Comparison of ENCODE assay signal across 8 mouse cellular contexts in the genomic region with DNA sequence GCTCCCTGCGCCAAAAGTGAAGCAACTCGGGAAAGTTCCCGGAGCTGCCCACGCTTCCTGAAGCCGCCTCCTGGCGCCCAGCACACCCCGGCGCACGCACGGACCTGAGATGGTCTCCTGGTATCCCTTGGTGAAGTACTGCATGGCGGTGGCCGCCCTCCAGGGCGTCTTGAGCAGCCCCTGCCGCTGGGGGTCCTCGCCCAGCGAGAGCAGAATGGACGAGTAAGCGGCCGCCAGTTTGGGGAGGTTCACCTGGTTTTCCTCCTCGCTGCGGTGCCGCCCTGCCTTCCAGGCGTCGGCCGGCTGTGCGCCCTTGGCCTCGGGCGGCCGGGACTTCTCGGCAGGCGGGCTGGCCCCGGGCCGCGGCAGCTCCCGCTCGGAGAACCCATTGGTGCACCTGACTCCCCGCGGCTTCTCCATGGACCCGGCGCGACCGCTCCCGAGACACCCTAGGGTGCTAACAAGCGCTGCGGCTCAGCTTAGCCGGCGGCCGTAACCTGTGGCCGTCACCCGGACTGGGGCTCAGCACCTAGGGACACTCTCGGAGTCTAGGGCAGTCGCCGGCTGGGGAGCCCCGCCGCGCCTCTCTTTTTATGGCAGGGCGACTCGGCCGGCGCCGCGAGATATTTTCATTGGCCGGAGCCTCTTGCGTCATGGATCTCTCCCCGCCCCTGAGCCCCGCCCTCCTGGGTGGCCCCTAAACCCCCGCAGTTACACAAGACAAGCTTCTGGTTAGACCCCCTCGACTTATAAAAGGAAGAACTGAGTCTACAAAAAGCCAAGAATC. TPM values are rescaled to one million over a fixed set of nuclear protein-coding genes. Genes with fewer than 3 reads are reported as not detected.
DNase-seq lines count a peak whose midpoint lies in the region; ATAC-seq and TF ChIP-seq lines count a peak whose summit lies in the region.

A gene (minus strand): TSS at position 566 of the 787 bp plus-strand sequence.

- peak; percentile 72 for DNase-seq in 3134 (ENCODE audit: extremely low read depth, insufficient read length, low spot score)
- peak; percentile 92 for DNase-seq in heart, embryonic 10.5 days (ENCODE audit: low spot score)
- DNase-seq in liver = peak; percentile 90
- DNase-seq in monocyte, adult 2 months (ENCODE audit: low read depth in 1 of 2, low spot score in 2 of 2) = peak; percentile 32 to 72
- peak; percentile 87 to 89 for DNase-seq in spleen, postnatal 36 days (ENCODE audit: low spot score in 2 of 2)

- H3K4me1 ChIP-seq in bone marrow, adult 2 months (ENCODE audit: control insufficient read depth, insufficient read depth, low read length) = no peaks in the 10 kb centered on the region; the same call in 1 of the 2 replicates
- peaks cover 11% of the 10 kb centered on the region for H3K4me1 ChIP-seq in embryonic facial prominence, embryonic 15.5 days
- H3K4me1 ChIP-seq in heart, embryonic 10.5 days = 0 out of 2 replicates have a peak, but pooled peaks cover 11% of the 10 kb centered on the region
- H3K4me1 ChIP-seq in kidney, embryonic 16.5 days (ENCODE audit: insufficient read depth, low read length) = peaks cover 10% of the 10 kb centered on the region

- peak; percentile 97 for TF ChIP-seq POLR2A in bone marrow, adult 2 months (IDR thresholded peaks at IDR 0.05; ENCODE audit: borderline replicate concordance, control insufficient read depth, low read depth, low read length)

- WGBS in bone marrow, adult 2 months = under 1% methylated on average over 68 of the region's 68 CpGs
- WGBS in embryonic facial prominence, embryonic 15.5 days = under 1% methylated on average over 68 of the region's 68 CpGs
- under 1% methylated on average over 68 of the region's 68 CpGs for WGBS in heart, embryonic 10.5 days
- WGBS in kidney, embryonic 16.5 days = under 1% methylated on average over 67 of the region's 68 CpGs

- H3K27me3 ChIP-seq in embryonic facial prominence, embryonic 15.5 days = peaks cover 20% of the 10 kb centered on the region
- peaks cover 12% of the 10 kb centered on the region for H3K27me3 ChIP-seq in heart, embryonic 10.5 days (ENCODE audit: insufficient read depth, poor library complexity, severe bottlenecking)
- H3K27me3 ChIP-seq in kidney, embryonic 16.5 days (ENCODE audit: insufficient read depth, low read length) = peaks cover 8% of the 10 kb centered on the region; the same call in 1 of the 2 replicates

- H3K27ac ChIP-seq in bone marrow, adult 2 months (ENCODE audit: control insufficient read depth, insufficient read depth, low read depth, low read length, poor library complexity) = peak within 1 kb of the TSS; percentile 93
- H3K27ac ChIP-seq in embryonic facial prominence, embryonic 15.5 days (replicated peaks) = no peak within 1 kb of the TSS
- peak within 1 kb of the TSS; percentile 82 for H3K27ac ChIP-seq in heart, embryonic 10.5 days
- no peak within 1 kb of the TSS for H3K27ac ChIP-seq in kidney, embryonic 16.5 days (ENCODE audit: low read length)

- 0 out of 2 replicates have a peak within 1 kb of the TSS, but pooled peaks have one; percentile 21 for H3K9ac ChIP-seq in embryonic facial prominence, embryonic 15.5 days
- peak within 1 kb of the TSS; percentile 64 for H3K9ac ChIP-seq in kidney, embryonic 16.5 days (replicated peaks; ENCODE audit: low read length)

- H3K36me3 ChIP-seq in embryonic facial prominence, embryonic 15.5 days = no peaks in the 10 kb centered on the region
- H3K36me3 ChIP-seq in heart, embryonic 10.5 days = no peaks in the 10 kb centered on the region
- H3K36me3 ChIP-seq in kidney, embryonic 16.5 days (ENCODE audit: insufficient read depth, low read length) = no peaks in the 10 kb centered on the region

- H3K9me3 ChIP-seq in embryonic facial prominence, embryonic 15.5 days (replicated peaks) = no peaks in the 10 kb centered on the region
- H3K9me3 ChIP-seq in heart, embryonic 10.5 days = no peaks in the 10 kb centered on the region
- H3K9me3 ChIP-seq in kidney, embryonic 16.5 days (ENCODE audit: low read length) = no peaks in the 10 kb centered on the region

- ATAC-seq in embryonic facial prominence, embryonic 15.5 days (ENCODE audit: insufficient number of reproducible peaks, low FRiP score, low TSS enrichment, low read depth) = peak; percentile 75
- peak; percentile 95 for ATAC-seq in kidney, embryonic 16.5 days (ENCODE audit: low FRiP score, low TSS enrichment)

- peak within 1 kb of the TSS; percentile 96 for H3K4me3 ChIP-seq in bone marrow, adult 2 months (replicated peaks; ENCODE audit: control insufficient read depth, low read depth, low read length)
- peak within 1 kb of the TSS; percentile 70 for H3K4me3 ChIP-seq in embryonic facial prominence, embryonic 15.5 days (replicated peaks)
- peak within 1 kb of the TSS; percentile 87 for H3K4me3 ChIP-seq in heart, embryonic 10.5 days
- H3K4me3 ChIP-seq in kidney, embryonic 16.5 days (ENCODE audit: low read length) = peak within 1 kb of the TSS; percentile 78

- no peak for TF ChIP-seq CTCF in bone marrow, adult 2 months (IDR thresholded peaks at IDR 0.05; ENCODE audit: control insufficient read depth, insufficient read depth, low read length)

- peak within 1 kb of the TSS; percentile 100 for H3K4me2 ChIP-seq in embryonic facial prominence, embryonic 15.5 days (replicated peaks)
- peak within 1 kb of the TSS; percentile 98 for H3K4me2 ChIP-seq in kidney, embryonic 16.5 days (replicated peaks; ENCODE audit: low read depth, low read length)

RNA-seq across cellular contexts. Expression of the gene that starts here (rescaled TPM):
- polyA plus RNA-seq in bone marrow, adult 2 months (2011; ENCODE audit: insufficient read depth, insufficient read length, low replicate concordance, missing spikeins) = 18.8 and 26.8 TPM in 2 replicates
- polyA plus RNA-seq in embryonic facial prominence, embryonic 15.5 days (2015; fragmentation: Nextera tagmentation; extraction: Ambion mirVana) = 1.3 and 1.6 TPM in 2 replicates
- 6.5 and 8.1 TPM in 2 replicates for polyA plus RNA-seq in heart, embryonic 10.5 days (2016; fragmentation: Nextera tagmentation; extraction: Ambion mirVana)
- 1.9 and 2.5 TPM in 2 replicates for polyA plus RNA-seq in kidney, embryonic 16.5 days (2015; fragmentation: Nextera tagmentation; extraction: Ambion mirVana)

Comparison
In these comparisons a context has a peak if more than half of its experiments do, and no peak if none do; other contexts are left out.
1. H3K27ac ChIP-seq: peak in bone marrow, adult 2 months (single experiment) and heart, embryonic 10.5 days (single experiment); none in embryonic facial prominence, embryonic 15.5 days (single experiment) and kidney, embryonic 16.5 days (single experiment).
2. Peak in every context shown above with its lines, with median percentiles within 50 percentile points of each other: DNase-seq and H3K4me3 ChIP-seq.